Mouse (Mus musculus): ENCODE results near the gene Rae1. TPM values are rescaled to one million over a fixed set of nuclear protein-coding genes. Genes with fewer than 3 reads are reported as not detected.
A peak's percentile ranks its signal among the peaks of the same experiment; 100 is the strongest.

Gene Rae1
- total and polyA plus RNA-seq, 2 experiments from 2014 or later = 85.3 to 116 TPM

GRCm38 (mm10) chr2:173024938-173025337 lies 25.0 kb downstream of the Rae1 start:
- H3K36me3 ChIP-seq (ENCODE audit: insufficient read depth, low read length) = no peaks in the 10 kb centered on the region
- peaks cover 6% of the 10 kb centered on the region for H3K27me3 ChIP-seq (ENCODE audit: insufficient read depth, low read length)
- no peaks in the 10 kb centered on the region for H3K9me3 ChIP-seq (ENCODE audit: low read length)
- 11% methylated on average over 4 of the region's 4 CpGs for WGBS
- no peak overlapping the region for H3K27ac ChIP-seq
- ATAC-seq = no peak
- H3K9ac ChIP-seq (replicated peaks; ENCODE audit: low read length) = no peak overlapping the region
- peaks cover 28% of the 10 kb centered on the region for H3K4me1 ChIP-seq (ENCODE audit: insufficient read depth, low read length)
- DNase-seq (ENCODE audit: low spot score) = peak; percentile 47
- no peak overlapping the region for H3K4me2 ChIP-seq (ENCODE audit: low read depth, low read length)
- no peak for TF ChIP-seq CTCF (IDR thresholded peaks at IDR 0.05; ENCODE audit: low read depth)
- no peak overlapping the region for H3K4me3 ChIP-seq (ENCODE audit: low read length)

GRCm38 (mm10) chr2:173026286-173026685 lies 26.4 kb downstream of the Rae1 start:
- Histone ChIP-seq H3K4me3 (ENCODE audit: low read length) (no peak overlapping the region), H3K36me3 (ENCODE audit: insufficient read depth, low read length) (no peaks in the 10 kb centered on the region), H3K9ac (replicated peaks; ENCODE audit: low read length) (no peak overlapping the region), H3K27me3 (ENCODE audit: insufficient read depth, low read length) (no peaks in the 10 kb centered on the region), H3K27ac (no peak overlapping the region), H3K4me1 (ENCODE audit: insufficient read depth, low read length) (peaks cover 24% of the 10 kb centered on the region), H3K4me2 (ENCODE audit: low read depth, low read length) (no peak overlapping the region), H3K9me3 (ENCODE audit: low read length) (no peaks in the 10 kb centered on the region)
- ATAC-seq = no peak
- TF ChIP-seq CTCF (IDR thresholded peaks at IDR 0.05; ENCODE audit: low read depth) = no peak
- DNase-seq (ENCODE audit: low spot score) = no peak
- 78% methylated on average over 5 of the region's 5 CpGs for WGBS

GRCm38 (mm10) chr2:173026688-173027131 lies 26.8 kb downstream of the Rae1 start:
- TF ChIP-seq CTCF (IDR thresholded peaks at IDR 0.05; ENCODE audit: low read depth) = no peak

GRCm38 (mm10) chr2:173027169-173027823 lies 27.4 kb downstream of the Rae1 start:
- ATAC-seq = no peak
- no peak for DNase-seq (ENCODE audit: low spot score)
- 91% methylated on average over 6 of the region's 6 CpGs for WGBS

More at GRCm38 (mm10) chr2:173026688-173027131, 26.8 kb downstream of the Rae1 start:
- 76% methylated on average over 3 of the region's 3 CpGs for WGBS
- no peaks in the 10 kb centered on the region for H3K9me3 ChIP-seq (ENCODE audit: low read length)
- no peak overlapping the region for H3K27ac ChIP-seq
- H3K27me3 ChIP-seq (ENCODE audit: insufficient read depth, low read length) = no peaks in the 10 kb centered on the region
- H3K4me2 ChIP-seq (ENCODE audit: low read depth, low read length) = no peak overlapping the region
- H3K9ac ChIP-seq (replicated peaks; ENCODE audit: low read length) = no peak overlapping the region
- DNase-seq (ENCODE audit: low spot score) = no peak
- no peak for ATAC-seq
- 0 out of 2 replicates have a peak, but pooled peaks cover 3% of the 10 kb centered on the region for H3K36me3 ChIP-seq (ENCODE audit: insufficient read depth, low read length)
- peaks cover 24% of the 10 kb centered on the region for H3K4me1 ChIP-seq (ENCODE audit: insufficient read depth, low read length)
- H3K4me3 ChIP-seq (ENCODE audit: low read length) = no peak overlapping the region

GRCm38 (mm10) chr2:173027824-173028495 lies 28.0 kb downstream of the Rae1 start:
- H3K4me2 ChIP-seq (ENCODE audit: low read depth, low read length) = no peak overlapping the region
- H3K4me3 ChIP-seq (ENCODE audit: low read length) = no peak overlapping the region
- H3K9ac ChIP-seq (replicated peaks; ENCODE audit: low read length) = no peak overlapping the region
- DNase-seq (ENCODE audit: low spot score) = no peak
- TF ChIP-seq CTCF (IDR thresholded peaks at IDR 0.05; ENCODE audit: low read depth) = no peak
- H3K4me1 ChIP-seq (ENCODE audit: insufficient read depth, low read length) = peaks cover 19% of the 10 kb centered on the region; the same call in 1 of the 2 replicates
- H3K36me3 ChIP-seq (ENCODE audit: insufficient read depth, low read length) = 0 out of 2 replicates have a peak, but pooled peaks cover 3% of the 10 kb centered on the region
- H3K27ac ChIP-seq = no peak overlapping the region
- 56% methylated on average over 4 of the region's 4 CpGs for WGBS
- no peak for ATAC-seq
- H3K9me3 ChIP-seq (ENCODE audit: low read length) = no peaks in the 10 kb centered on the region
- no peaks in the 10 kb centered on the region for H3K27me3 ChIP-seq (ENCODE audit: insufficient read depth, low read length)

More at GRCm38 (mm10) chr2:173027169-173027823, 27.4 kb downstream of the Rae1 start:
- Histone ChIP-seq H3K4me1 (ENCODE audit: insufficient read depth, low read length) (peaks cover 24% of the 10 kb centered on the region), H3K9me3 (ENCODE audit: low read length) (no peaks in the 10 kb centered on the region), H3K9ac (replicated peaks; ENCODE audit: low read length) (no peak overlapping the region), H3K27me3 (ENCODE audit: insufficient read depth, low read length) (no peaks in the 10 kb centered on the region), H3K4me2 (ENCODE audit: low read depth, low read length) (no peak overlapping the region), H3K36me3 (ENCODE audit: insufficient read depth, low read length) (0 out of 2 replicates have a peak, but pooled peaks cover 3% of the 10 kb centered on the region), H3K27ac (no peak overlapping the region), H3K4me3 (ENCODE audit: low read length) (no peak overlapping the region)
- TF ChIP-seq CTCF (IDR thresholded peaks at IDR 0.05; ENCODE audit: low read depth) = no peak

GRCm38 (mm10) chr2:173028508-173029031 lies 28.7 kb downstream of the Rae1 start:
- Histone ChIP-seq H3K36me3 (ENCODE audit: insufficient read depth, low read length) (0 out of 2 replicates have a peak, but pooled peaks cover 3% of the 10 kb centered on the region), H3K4me3 (ENCODE audit: low read length) (no peak overlapping the region), H3K4me1 (ENCODE audit: insufficient read depth, low read length) (peaks cover 13% of the 10 kb centered on the region; the same call in 1 of the 2 replicates), H3K27me3 (ENCODE audit: insufficient read depth, low read length) (no peaks in the 10 kb centered on the region), H3K27ac (no peak overlapping the region), H3K9me3 (ENCODE audit: low read length) (no peaks in the 10 kb centered on the region), H3K4me2 (ENCODE audit: low read depth, low read length) (no peak overlapping the region), H3K9ac (replicated peaks; ENCODE audit: low read length) (no peak overlapping the region)
- peak; percentile 17; the same call in 1 of the 2 replicates for TF ChIP-seq CTCF (IDR thresholded peaks at IDR 0.05; ENCODE audit: low read depth)
- ATAC-seq (no peak), DNase-seq (ENCODE audit: low spot score) (no peak)
- 81% methylated on average over 3 of the region's 3 CpGs for WGBS
